Mouse (Mus musculus) heart, embryonic 11.5 days (tissue): Measurements from ENCODE around the gene Pcdh9. TPM values are rescaled to one million over a fixed set of nuclear protein-coding genes. Genes with fewer than 3 reads are reported as not detected.
"Not testable (repeated sequence)": the region's sequence is repeated elsewhere in the genome, so short reads cannot be mapped to it uniquely, and the experiment has no call there.

Experiments
- ATAC-seq: fragments of 200-750 bp; cut with Nextera tagmentation; replicated peaks from 2 replicates; pipeline ENCODE4 v1.8.0; 2017; ENCODE audit warnings: moderate library complexity; ENCODE audit not compliant: insufficient number of reproducible peaks, low FRiP score, low TSS enrichment
- H3K27ac ChIP-seq: fragments of 300-500 bp; sonication (generic); 2 replicates; pipeline ENCODE4 v1.5.1; 2014; ENCODE audit warnings: mild to moderate bottlenecking, low read depth, low read length
- H3K27me3 ChIP-seq: fragments of 300-500 bp; sonication (generic); 2 replicates; pipeline ENCODE4 v1.6.1; 2014; ENCODE audit warnings: mild to moderate bottlenecking, low read length, mixed read lengths; ENCODE audit not compliant: control insufficient read depth, insufficient read depth
- H3K36me3 ChIP-seq: fragments of 300-500 bp; sonication (generic); 2 replicates; pipeline ENCODE4 v1.6.1; 2014; ENCODE audit warnings: mild to moderate bottlenecking, low read length, moderate library complexity, mixed read lengths; ENCODE audit not compliant: control insufficient read depth, insufficient read depth
- H3K4me1 ChIP-seq: fragments of 300-500 bp; sonication (generic); 2 replicates; pipeline ENCODE4 v1.6.1; 2014; ENCODE audit warnings: low read length; ENCODE audit not compliant: control insufficient read depth, insufficient read depth
- H3K4me2 ChIP-seq: fragments of 300-500 bp; sonication (generic); 2 replicates; pipeline ENCODE4 v1.6.1; 2014; ENCODE audit warnings: mild to moderate bottlenecking, moderate library complexity
- H3K4me3 ChIP-seq: fragments of 300-500 bp; sonication (generic); 2 replicates; pipeline ENCODE4 v1.5.1; 2014; ENCODE audit warnings: low read depth, low read length
- H3K9ac ChIP-seq: fragments of 300-500 bp; sonication (generic); 2 replicates; pipeline ENCODE4 v1.6.1; 2014; ENCODE audit warnings: mild to moderate bottlenecking, low read depth, low read length, moderate library complexity
- H3K9me3 ChIP-seq: fragments of 300-500 bp; sonication (generic); replicated peaks from 2 replicates; pipeline ENCODE4 v1.6.1; 2016; ENCODE audit warnings: low read length; ENCODE audit not compliant: control insufficient read depth
- WGBS: fragments of 180-500 bp; shearing (Covaris S2); extraction: QIAGEN DNeasy Blood & Tissue Kit; methylation state at CpG from one replicate; pipeline ENCODE4 v1.1.7; 2014; ENCODE audit not compliant: insufficient replicate concordance; 5-methylcytosine and 5-hydroxymethylcytosine counted together
- polyA plus RNA-seq: library from polyadenylated mRNA; unstranded; fragments of >200 nt; fragmentation: Nextera tagmentation; extraction: Ambion mirVana; gene quantifications from 2 replicates; pipeline ENCODE4 v1.2.1, GENCODE M21; 2014

The Pcdh9 gene
- polyA plus RNA-seq, 1 experiment from 2014 or later = 5.6 TPM

GRCm38 (mm10) chr14:93233599-93233998, 656.9 kb downstream of the Pcdh9 start:
- ATAC-seq = no peak
- Histone ChIP-seq H3K27ac (no peak overlapping the region), H3K4me2 (no peak overlapping the region), H3K36me3 (no peaks in the 10 kb centered on the region), H3K4me1 (no peaks in the 10 kb centered on the region), H3K9me3 (no peaks in the 10 kb centered on the region), H3K9ac (no peak overlapping the region), H3K4me3 (no peak overlapping the region), H3K27me3 (no peaks in the 10 kb centered on the region)
- WGBS = 56% methylated on average over 6 of the region's 6 CpGs

GRCm38 (mm10) chr14:93214846-93215245, 675.6 kb downstream of the Pcdh9 start:
- H3K4me2 ChIP-seq, H3K9ac ChIP-seq, ATAC-seq, H3K36me3 ChIP-seq, H3K27me3 ChIP-seq, H3K4me3 ChIP-seq, H3K27ac ChIP-seq, H3K4me1 ChIP-seq, H3K9me3 ChIP-seq: not testable (repeated sequence)
- WGBS = 75% methylated on average over 2 of the region's 15 CpGs

- Histone ChIP-seq H3K9ac (no peak overlapping the region), H3K4me2 (no peak overlapping the region), H3K36me3 (no peaks in the 10 kb centered on the region), H3K27ac (no peak overlapping the region), H3K4me1 (no peaks in the 10 kb centered on the region), H3K9me3 (no peaks in the 10 kb centered on the region), H3K4me3 (no peak overlapping the region), H3K27me3 (no peaks in the 10 kb centered on the region)
- WGBS = 73% methylated on average over 2 of the region's 2 CpGs
- ATAC-seq = no peak
Observed at GRCm38 (mm10) chr14:93199791-93200190, 690.7 kb downstream of the Pcdh9 start.

GRCm38 (mm10) chr14:93182606-93183491, 707.6 kb downstream of the Pcdh9 start:
- Histone ChIP-seq H3K27me3 (no peaks in the 10 kb centered on the region), H3K9ac (no peak overlapping the region), H3K27ac (no peak overlapping the region), H3K4me1 (no peaks in the 10 kb centered on the region), H3K4me3 (no peak overlapping the region), H3K9me3 (no peaks in the 10 kb centered on the region), H3K36me3 (no peaks in the 10 kb centered on the region), H3K4me2 (no peak overlapping the region)
- WGBS = 85% methylated on average over 9 of the region's 9 CpGs
- no peak for ATAC-seq

- Histone ChIP-seq H3K9ac (no peak overlapping the region), H3K4me2 (no peak overlapping the region), H3K9me3 (no peaks in the 10 kb centered on the region), H3K4me3 (no peak overlapping the region), H3K36me3 (no peaks in the 10 kb centered on the region), H3K27me3 (no peaks in the 10 kb centered on the region), H3K27ac (no peak overlapping the region), H3K4me1 (no peaks in the 10 kb centered on the region)
- ATAC-seq = no peak
Observed at GRCm38 (mm10) chr14:93169201-93169600, 721.3 kb downstream of the Pcdh9 start.

GRCm38 (mm10) chr14:93168367-93168766, 722.1 kb downstream of the Pcdh9 start:
- H3K27ac ChIP-seq = no peak overlapping the region
- H3K9ac ChIP-seq = no peak overlapping the region
- no peaks in the 10 kb centered on the region for H3K36me3 ChIP-seq
- no peak overlapping the region for H3K4me2 ChIP-seq
- no peaks in the 10 kb centered on the region for H3K27me3 ChIP-seq
- H3K4me3 ChIP-seq = no peak overlapping the region
- ATAC-seq = no peak
- H3K4me1 ChIP-seq = no peaks in the 10 kb centered on the region
- H3K9me3 ChIP-seq = no peaks in the 10 kb centered on the region
- WGBS = 71% methylated on average over 2 of the region's 2 CpGs

GRCm38 (mm10) chr14:93143414-93143813, 747.1 kb downstream of the Pcdh9 start:
- H3K4me1 ChIP-seq = no peaks in the 10 kb centered on the region
- no peak overlapping the region for H3K4me2 ChIP-seq
- H3K27ac ChIP-seq = no peak overlapping the region
- no peak for ATAC-seq
- WGBS = 81% methylated on average over 6 of the region's 6 CpGs
- no peak overlapping the region for H3K4me3 ChIP-seq
- H3K9me3 ChIP-seq = no peaks in the 10 kb centered on the region
- no peaks in the 10 kb centered on the region for H3K27me3 ChIP-seq
- H3K36me3 ChIP-seq = no peaks in the 10 kb centered on the region
- H3K9ac ChIP-seq = no peak overlapping the region

GRCm38 (mm10) chr14:93142076-93142475, 748.4 kb downstream of the Pcdh9 start:
- no peak overlapping the region for H3K9ac ChIP-seq
- H3K4me3 ChIP-seq = no peak overlapping the region
- H3K9me3 ChIP-seq = no peaks in the 10 kb centered on the region
- no peaks in the 10 kb centered on the region for H3K4me1 ChIP-seq
- ATAC-seq = no peak
- 78% methylated on average over 4 of the region's 4 CpGs for WGBS
- no peaks in the 10 kb centered on the region for H3K36me3 ChIP-seq
- no peak overlapping the region for H3K4me2 ChIP-seq
- H3K27ac ChIP-seq = no peak overlapping the region
- H3K27me3 ChIP-seq = no peaks in the 10 kb centered on the region

GRCm38 (mm10) chr14:93126993-93127392, 763.5 kb downstream of the Pcdh9 start:
- H3K9me3 ChIP-seq = no peaks in the 10 kb centered on the region
- H3K4me3 ChIP-seq = no peak overlapping the region
- no peak overlapping the region for H3K9ac ChIP-seq
- no peaks in the 10 kb centered on the region for H3K36me3 ChIP-seq
- H3K4me1 ChIP-seq = no peaks in the 10 kb centered on the region
- H3K27ac ChIP-seq = no peak overlapping the region
- no peak overlapping the region for H3K4me2 ChIP-seq
- 72% methylated on average over 3 of the region's 3 CpGs for WGBS
- H3K27me3 ChIP-seq = no peaks in the 10 kb centered on the region
- ATAC-seq = no peak
